Mouse (Mus musculus): ENCODE results near the gene Btn2a2.

DNA sequence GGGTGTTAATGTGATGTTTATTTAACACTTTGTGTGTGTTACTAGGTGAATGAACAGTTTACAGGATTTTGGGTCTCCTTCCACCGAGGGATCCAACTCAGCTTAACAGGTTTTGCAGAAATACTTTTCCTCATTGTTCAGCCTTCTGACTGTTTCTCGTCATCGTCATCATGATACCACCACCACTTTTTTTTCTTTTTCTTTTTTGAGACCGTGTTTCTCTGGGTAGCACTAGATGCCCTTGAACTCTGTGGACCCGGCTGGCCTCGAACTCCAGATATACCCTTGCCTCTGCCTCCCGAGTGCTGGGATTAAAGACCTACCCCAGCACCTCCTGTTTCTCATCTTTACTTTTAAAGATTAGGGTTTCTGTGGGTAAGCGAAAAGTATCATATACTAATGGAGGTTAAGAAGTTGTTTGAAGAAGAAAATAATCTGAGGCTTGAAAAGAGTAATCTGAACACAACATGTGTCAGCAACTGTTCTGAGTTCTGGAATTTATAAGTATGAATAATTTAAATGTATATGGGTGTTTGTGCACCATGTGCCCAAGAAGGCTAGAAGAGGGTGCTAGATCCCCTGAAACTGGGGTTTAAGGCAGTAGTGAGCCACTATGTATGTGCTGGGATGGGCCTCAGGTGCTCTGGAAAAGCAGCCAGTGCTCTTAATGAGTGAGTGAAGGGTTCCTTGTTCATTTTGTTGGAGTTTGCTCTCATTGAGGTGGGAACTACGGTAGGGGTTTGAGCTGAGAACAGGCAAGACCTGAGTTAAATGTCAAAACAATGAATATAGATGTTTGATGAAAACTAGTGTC, 43.8 kb upstream of the Btn2a2 start:
- no peak for TF ChIP-seq CTCF (IDR thresholded peaks at IDR 0.05; ENCODE audit: low read depth)
- TF ChIP-seq EP300 (IDR thresholded peaks at IDR 0.05; ENCODE audit: low read depth) = no peak; the same call in 1 of the 2 replicates

Measured in liver, embryonic 14.5 days (tissue).